Mouse (Mus musculus) CH12.LX (cell line): ENCODE measurements around the gene Fam126b. TPM values are rescaled to one million over a fixed set of nuclear protein-coding genes. Genes with fewer than 3 reads are reported as not detected.

ENCODE experiments used
- DNase-seq: peaks from one replicate; pipeline ENCODE4 v3.0.0-alpha.2; 2013; ENCODE audit errors: extremely low read depth
- H3K27ac ChIP-seq: 2 replicates; pipeline ENCODE4 v1.5.1; 2012; ENCODE audit warnings: low read depth, mild to moderate bottlenecking, control low read depth, moderate library complexity; ENCODE audit not compliant: insufficient read depth
- H3K27me3 ChIP-seq: replicated peaks from 2 replicates; pipeline ENCODE3; 2012; ENCODE audit warnings: inconsistent platforms
- H3K36me3 ChIP-seq, 2 experiments: replicated peaks in 1 of 2; 2 replicates each; pipeline versions ENCODE3 to v1.6.1; 2012; ENCODE audit warnings: inconsistent platforms in 1 of 2, low read length in 1 of 2, mild to moderate bottlenecking in 1 of 2, mixed read lengths in 1 of 2, moderate library complexity in 1 of 2; ENCODE audit not compliant: control insufficient read depth in 1 of 2, insufficient read depth in 1 of 2
- H3K4me1 ChIP-seq, 2 experiments: 2 replicates each; pipeline ENCODE4 v1.6.1; 2012; ENCODE audit warnings: inconsistent platforms in 1 of 2, moderate library complexity in 1 of 2; ENCODE audit not compliant: insufficient read depth in 2 of 2, control insufficient read depth in 1 of 2
- H3K4me2 ChIP-seq: 2 replicates; pipeline ENCODE4 v1.6.1; 2012; ENCODE audit warnings: low read depth, mild to moderate bottlenecking, control low read depth; ENCODE audit not compliant: poor library complexity, insufficient read depth, severe bottlenecking
- H3K4me3 ChIP-seq, 3 experiments: fragments of 150-350 bp in 1 of 3; sonication (generic) in 1 of 3; replicated peaks in 1 of 3; 2 replicates each; pipeline versions ENCODE3 to v1.5.1; 2011 to 2012; ENCODE audit warnings: low read depth in 2 of 3, low read length in 2 of 3, mild to moderate bottlenecking in 2 of 3, moderate library complexity in 2 of 3, control low read depth in 1 of 3, improper control_type of control experiment in 1 of 3, inconsistent platforms in 1 of 3, mixed read lengths in 1 of 3; ENCODE audit not compliant: poor library complexity in 1 of 3
- H3K79me2 ChIP-seq: replicated peaks from 2 replicates; pipeline ENCODE4 v1.6.1; 2012; ENCODE audit warnings: mild to moderate bottlenecking, moderate library complexity; ENCODE audit not compliant: control insufficient read depth, poor library complexity, insufficient read depth, severe bottlenecking; ENCODE audit errors: extremely low read depth
- H3K9ac ChIP-seq: 2 replicates; pipeline ENCODE4 v1.6.1; 2012; ENCODE audit warnings: low read depth, mild to moderate bottlenecking, control low read depth, moderate library complexity; ENCODE audit not compliant: insufficient read depth
- H3K9me3 ChIP-seq: replicated peaks from 2 replicates; pipeline ENCODE3; 2012; ENCODE audit warnings: low read length, inconsistent platforms, mixed read lengths
- BHLHE40 ChIP-seq: IDR thresholded peaks from 2 replicates; pipeline ENCODE4 v1.6.1; 2011; ENCODE audit warnings: mild to moderate bottlenecking, low read depth, low read length, improper control_type of control experiment
- CHD1 ChIP-seq: IDR thresholded peaks from 2 replicates; pipeline ENCODE4 v1.6.1; 2012; ENCODE audit warnings: low read depth, low read length, improper control_type of control experiment, inconsistent platforms
- E2F4 ChIP-seq: IDR thresholded peaks from 2 replicates; pipeline ENCODE4 v1.6.1; 2011; ENCODE audit warnings: low read depth, low read length, improper control_type of control experiment; ENCODE audit not compliant: insufficient replicate concordance
- ELF1 ChIP-seq: IDR thresholded peaks from 2 replicates; pipeline ENCODE4 v1.6.1; 2014; ENCODE audit warnings: low read depth, mild to moderate bottlenecking, inconsistent platforms, low read length, improper control_type of control experiment
- GABPA ChIP-seq: IDR thresholded peaks from 2 replicates; pipeline ENCODE4 v1.6.1; 2012; ENCODE audit warnings: low read depth, low read length, improper control_type of control experiment, inconsistent platforms; ENCODE audit not compliant: insufficient replicate concordance
- IRF4 ChIP-seq: IDR thresholded peaks from 2 replicates; pipeline ENCODE4 v1.6.1; 2014; ENCODE audit warnings: low read depth, mild to moderate bottlenecking, inconsistent platforms, low read length, improper control_type of control experiment
- JUN ChIP-seq: IDR thresholded peaks from 2 replicates; pipeline ENCODE4 v1.6.1; 2011; ENCODE audit warnings: low read depth, mild to moderate bottlenecking, low read length, improper control_type of control experiment, moderate library complexity; ENCODE audit not compliant: insufficient read depth
- MEF2A ChIP-seq: IDR thresholded peaks from 2 replicates; pipeline ENCODE4 v1.6.1; 2014; ENCODE audit warnings: low read depth, mild to moderate bottlenecking, inconsistent platforms, low read length, improper control_type of control experiment, borderline replicate concordance
- MXI1 ChIP-seq: IDR thresholded peaks from 2 replicates; pipeline ENCODE4 v1.6.1; 2011; ENCODE audit warnings: mild to moderate bottlenecking, low read depth, low read length, improper control_type of control experiment
- MYC ChIP-seq: IDR thresholded peaks from 2 replicates; pipeline ENCODE4 v1.6.1; 2011; ENCODE audit warnings: low read depth, mild to moderate bottlenecking, improper control_type of control experiment, low read length
- NELFE ChIP-seq: IDR thresholded peaks from 2 replicates; pipeline ENCODE4 v1.6.1; 2011; ENCODE audit warnings: low read depth, low read length, improper control_type of control experiment
- NRF1 ChIP-seq: IDR thresholded peaks from 2 replicates; pipeline ENCODE4 v1.6.1; 2014; ENCODE audit warnings: low read depth, mild to moderate bottlenecking, inconsistent platforms, low read length, improper control_type of control experiment, moderate library complexity
- POLR2A ChIP-seq: IDR thresholded peaks from 2 replicates; pipeline ENCODE4 v1.6.1; 2011; ENCODE audit warnings: low read depth, mild to moderate bottlenecking, improper control_type of control experiment, low read length
- POLR2AphosphoS2 ChIP-seq: IDR thresholded peaks from 2 replicates; pipeline ENCODE4 v1.6.1; 2011; ENCODE audit warnings: low read depth, low read length, improper control_type of control experiment
- SMC3 ChIP-seq: IDR thresholded peaks from 2 replicates; pipeline ENCODE4 v1.6.1; 2011; ENCODE audit warnings: low read depth, low read length, improper control_type of control experiment
- TCF12 ChIP-seq: IDR thresholded peaks from 2 replicates; pipeline ENCODE4 v1.6.1; 2014; ENCODE audit warnings: low read depth, mild to moderate bottlenecking, inconsistent platforms, low read length, improper control_type of control experiment
- UBTF ChIP-seq: IDR thresholded peaks from 2 replicates; pipeline ENCODE4 v1.6.1; 2012; ENCODE audit warnings: low read depth, mild to moderate bottlenecking, inconsistent platforms, low read length, improper control_type of control experiment, moderate library complexity
- ZKSCAN1 ChIP-seq: IDR thresholded peaks from 2 replicates; pipeline ENCODE4 v1.6.1; 2012; ENCODE audit warnings: low read depth, inconsistent platforms, low read length, improper control_type of control experiment, borderline replicate concordance
- ZMIZ1 ChIP-seq: IDR thresholded peaks from 2 replicates; pipeline ENCODE4 v1.6.1; 2012; ENCODE audit warnings: low read depth, mild to moderate bottlenecking, inconsistent platforms, low read length, improper control_type of control experiment
- dilution Hi-C: fragments of 300-500 bp; cut with MboI; formaldehyde crosslinking; loops from 2 replicates; pipeline ENCODE4 v1.14.3; 2020; ENCODE audit warnings: low sequenced_read_pairs; ENCODE audit not compliant: extremely low pct_unique_long_range_greater_than_20kb, extremely low pct_ligation_motif_present
- in situ Hi-C: fragments of 300-500 bp; cut with MboI; formaldehyde crosslinking; loops from 3 replicates; pipeline ENCODE4 v1.14.3; 2019; ENCODE audit warnings: low sequenced_read_pairs, low pct_ligation_motif_present, low pct_unique_long_range_greater_than_20kb, mixed read lengths
- polyA plus RNA-seq: library from polyadenylated mRNA; unstranded; fragments of >175 nt; gene quantifications from 2 replicates; pipeline ENCODE4 v1.2.1, GENCODE M21; 2012; ENCODE audit warnings: low read depth; ENCODE audit not compliant: insufficient read length
- total RNA-seq, 2 experiments: library from RNA; depleted of rRNA; stranded (reverse); fragments of 300-350 nt in 1 of 2; fragments of >200 nt in 1 of 2; gene quantifications; 2 replicates each; pipeline ENCODE4 v1.2.3; 2012 to 2014

Fam126b gene
- total and polyA plus RNA-seq, 3 experiments: 3.6 to 5.5 (median 4.6) TPM

GRCm38 (mm10) chr1:58566621-58567020, 19.5 kb downstream of the Fam126b start:
- peaks cover 0 to 6% of the 10 kb centered on the region in 2 experiments; a peak in 2 of 4 replicates for H3K4me1 ChIP-seq
- no peak for DNase-seq
- TF ChIP-seq MYC: no peak
- no peak for TF ChIP-seq CHD1
- no peak for TF ChIP-seq UBTF
- no peak for TF ChIP-seq POLR2AphosphoS2
- TF ChIP-seq NELFE: no peak
- TF ChIP-seq GABPA: no peak
- no peak for TF ChIP-seq ZKSCAN1
- no peak for TF ChIP-seq ELF1
- TF ChIP-seq ZMIZ1: no peak
- TF ChIP-seq E2F4: no peak
- TF ChIP-seq SMC3: no peak
- no peak for TF ChIP-seq TCF12
- H3K9ac ChIP-seq: no peak overlapping the region
- dilution Hi-C loops: no loop called here
- H3K79me2 ChIP-seq: no peaks in the 10 kb centered on the region
- H3K4me3 ChIP-seq: no peak overlapping the region
- in situ Hi-C loops: no loop called here
- H3K36me3 ChIP-seq: peaks cover 0 to 21% of the 10 kb centered on the region in 2 experiments
- H3K27ac ChIP-seq: no peak overlapping the region
- H3K9me3 ChIP-seq: no peaks in the 10 kb centered on the region
- H3K4me2 ChIP-seq: no peak overlapping the region
- H3K27me3 ChIP-seq: no peaks in the 10 kb centered on the region

- TF ChIP-seq JUN: no peak
- TF ChIP-seq POLR2A: no peak
- TF ChIP-seq BHLHE40: no peak
- TF ChIP-seq NRF1: no peak
- TF ChIP-seq CHD1: no peak
- no peak for TF ChIP-seq IRF4
- TF ChIP-seq MXI1: no peak
- no peak for TF ChIP-seq POLR2AphosphoS2
- no peak for TF ChIP-seq UBTF
- TF ChIP-seq MEF2A: no peak
- no peaks in the 10 kb centered on the region for H3K27me3 ChIP-seq
- in situ Hi-C loops: no loop called here
- H3K9me3 ChIP-seq: no peaks in the 10 kb centered on the region
- H3K79me2 ChIP-seq: no peaks in the 10 kb centered on the region
- H3K36me3 ChIP-seq: peaks cover 0 to 24% of the 10 kb centered on the region in 2 experiments
- dilution Hi-C loops: no loop called here
- no peak for DNase-seq
- no peak overlapping the region for H3K27ac ChIP-seq
- H3K9ac ChIP-seq: no peak overlapping the region
- no peak overlapping the region for H3K4me2 ChIP-seq
- peaks cover 0 to 6% of the 10 kb centered on the region in 2 experiments; a peak in 2 of 4 replicates for H3K4me1 ChIP-seq
- no peak overlapping the region for H3K4me3 ChIP-seq
Measured at GRCm38 (mm10) chr1:58564981-58565380, 21.1 kb downstream of the Fam126b start.
